Mouse (Mus musculus): Measurements from ENCODE around the gene Tdp1.

GRCm38 (mm10) chr12:99935403-99935802, 51.1 kb downstream of the Tdp1 start:
- TF ChIP-seq CTCF (IDR thresholded peaks at IDR 0.05) (no peak), EP300 (IDR thresholded peaks at IDR 0.05) (no peak)
